Mouse (Mus musculus) neutrophil, adult 5-6 weeks (primary cell): Measurements from ENCODE around the gene Car15. TPM values are rescaled to one million over a fixed set of nuclear protein-coding genes. Genes with fewer than 3 reads are reported as not detected.

Experiments used
- ATAC-seq: fragments of 151-379, 151-347 bp; 2 replicates; pipeline ENCODE4 v1.8.0; 2017; ENCODE audit warnings: mild to moderate bottlenecking, moderate TSS enrichment; ENCODE audit not compliant: insufficient number of reproducible peaks, poor library complexity, low FRiP score, severe bottlenecking; ENCODE audit errors: extremely low read depth
- total RNA-seq: library from RNA; stranded (forward); fragments of 200-1000 nt; gene quantifications from 2 replicates; pipeline ENCODE4 v1.2.3, GENCODE M21; 2017

The Car15 gene
- total RNA-seq, 1 experiment from 2014 or later, result 8.8 TPM

GRCm38 (mm10) chr16:17804449-17804912 lies 33.7 kb downstream of the Car15 start:
- ATAC-seq, result no peak

- ATAC-seq, result no peak
These were observed 34.3 kb downstream of the Car15 start for GRCm38 (mm10) chr16:17803675-17804448.

- no peak for ATAC-seq
These were observed 35.1 kb downstream of the Car15 start for GRCm38 (mm10) chr16:17802839-17803674.

DNA sequence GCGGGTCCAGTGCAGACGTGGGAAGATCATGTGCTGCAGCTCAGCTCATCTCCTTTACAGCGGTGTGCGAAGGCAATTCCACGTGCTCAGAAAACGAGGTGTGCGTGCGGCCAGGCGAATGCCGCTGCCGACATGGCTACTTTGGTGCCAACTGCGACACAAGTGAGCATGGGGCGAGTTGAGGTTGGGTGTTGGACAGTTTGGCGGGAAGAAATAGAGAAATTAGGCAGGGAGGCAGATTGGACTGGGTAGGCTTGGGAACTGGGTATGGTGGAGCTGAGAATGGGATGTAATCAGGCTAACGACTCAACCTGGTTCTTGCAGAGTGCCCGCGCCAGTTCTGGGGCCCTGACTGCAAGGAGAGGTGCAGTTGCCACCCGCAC lies 35.7 kb downstream of the Car15 start:
- ATAC-seq, result no peak

DNA sequence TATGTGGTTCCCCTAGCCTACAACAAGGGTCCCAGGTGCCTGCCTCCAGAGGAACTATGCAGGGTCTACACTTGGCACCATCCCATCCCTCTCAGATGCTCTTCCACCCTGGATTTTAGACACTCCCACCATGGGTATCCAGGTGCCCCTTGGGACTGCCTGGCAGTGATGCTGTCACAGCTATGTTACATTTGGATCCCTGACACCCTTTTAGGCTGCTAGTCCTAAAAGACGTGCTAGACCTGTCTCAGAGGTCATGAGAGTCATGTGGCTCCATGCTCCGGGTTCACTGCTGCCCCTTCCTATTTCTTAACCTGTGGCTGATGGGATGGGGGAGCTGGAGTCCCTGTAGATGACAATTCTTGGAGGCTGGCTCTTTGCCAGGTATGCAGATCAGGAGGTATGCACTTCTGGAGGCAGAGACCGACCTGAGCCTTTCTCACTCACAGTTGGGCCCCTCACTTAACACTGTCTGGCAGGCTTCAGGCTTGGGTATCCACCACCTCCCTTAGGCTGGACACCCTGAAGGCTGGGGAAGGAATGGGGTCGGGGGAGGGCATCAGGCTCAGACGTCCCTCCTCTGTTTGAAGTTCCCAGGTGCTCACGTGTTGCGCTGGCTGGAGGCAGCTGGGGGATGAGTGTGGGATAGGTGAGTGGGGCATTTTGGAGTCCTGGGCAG lies 36.2 kb downstream of the Car15 start:
- no peak for ATAC-seq

- no peak for ATAC-seq
These were observed 38.6 kb downstream of the Car15 start for GRCm38 (mm10) chr16:17799584-17799983.

- no peak for ATAC-seq
These were observed 39.6 kb downstream of the Car15 start for GRCm38 (mm10) chr16:17798321-17799180.

DNA sequence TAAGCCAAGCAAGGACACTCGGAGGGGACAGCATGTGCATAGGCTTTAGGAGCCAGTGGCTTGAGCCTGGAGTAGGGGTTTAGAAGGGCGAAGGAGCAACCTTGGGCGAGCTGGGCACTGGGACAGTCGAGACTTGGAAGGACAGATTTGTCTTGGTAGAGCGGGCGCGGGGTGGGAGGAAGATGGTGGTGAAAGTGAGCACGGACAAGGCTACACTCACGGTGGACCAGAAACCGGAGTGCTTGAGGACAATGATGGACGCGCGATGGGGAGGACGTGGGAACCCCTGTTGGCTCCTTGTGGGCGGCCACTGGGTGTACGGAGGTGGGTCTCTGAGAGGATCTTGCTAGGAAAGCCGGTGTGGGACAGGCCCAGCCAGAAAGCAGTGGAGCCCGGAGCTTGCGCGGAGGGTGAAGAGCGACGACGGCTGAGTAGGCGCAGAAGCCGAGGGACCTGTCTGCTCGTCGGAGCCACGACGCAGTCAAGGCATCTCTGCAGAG lies 40.3 kb downstream of the Car15 start:
- ATAC-seq, result no peak

GRCm38 (mm10) chr16:17796971-17797811 lies 41.0 kb downstream of the Car15 start, which contains the start of gene Scarf2:
Gene Scarf2, plus strand, starts transcription at chr16:17797282.
- no peak for ATAC-seq

DNA sequence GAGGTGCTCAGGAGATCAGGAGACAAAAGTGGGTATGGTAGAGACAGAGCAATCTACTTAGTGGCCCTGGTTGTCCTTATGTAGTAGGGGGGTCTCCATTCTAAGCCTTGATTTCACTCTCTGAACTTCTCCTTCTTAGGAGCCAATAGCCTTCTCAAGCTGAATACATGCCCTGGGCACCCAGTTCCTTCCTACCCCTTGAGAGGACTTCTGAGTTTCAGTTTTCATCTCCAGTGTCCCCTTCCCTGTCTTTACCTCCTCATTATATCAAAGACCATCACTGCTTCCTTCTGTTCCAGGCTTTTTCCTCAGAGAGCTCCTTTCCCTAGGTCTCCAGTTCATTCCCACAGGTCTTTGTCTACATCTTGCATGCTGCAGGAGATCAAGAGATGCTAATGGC lies 41.6 kb downstream of the Car15 start:
- ATAC-seq, result no peak

DNA sequence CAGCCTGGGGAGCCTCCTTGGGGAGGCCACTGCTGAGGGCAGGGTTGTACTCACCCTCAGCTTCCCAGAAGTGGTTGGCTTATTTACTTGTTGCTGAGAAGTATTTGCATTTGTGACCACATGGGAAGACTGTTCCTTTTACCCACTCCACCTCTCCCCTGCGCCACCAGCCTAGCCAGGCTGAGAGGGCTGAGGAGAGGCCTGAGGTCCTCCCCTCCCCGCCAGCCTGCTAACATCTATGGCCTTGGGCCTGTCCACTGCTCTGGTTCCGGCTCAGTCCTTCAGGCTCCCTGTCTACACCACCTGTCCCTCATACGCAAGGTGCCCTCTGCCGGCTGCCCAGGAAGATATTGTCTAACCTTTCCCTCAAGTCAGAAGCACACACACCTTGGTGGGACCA lies 42.5 kb downstream of the Car15 start:
- no peak for ATAC-seq

DNA sequence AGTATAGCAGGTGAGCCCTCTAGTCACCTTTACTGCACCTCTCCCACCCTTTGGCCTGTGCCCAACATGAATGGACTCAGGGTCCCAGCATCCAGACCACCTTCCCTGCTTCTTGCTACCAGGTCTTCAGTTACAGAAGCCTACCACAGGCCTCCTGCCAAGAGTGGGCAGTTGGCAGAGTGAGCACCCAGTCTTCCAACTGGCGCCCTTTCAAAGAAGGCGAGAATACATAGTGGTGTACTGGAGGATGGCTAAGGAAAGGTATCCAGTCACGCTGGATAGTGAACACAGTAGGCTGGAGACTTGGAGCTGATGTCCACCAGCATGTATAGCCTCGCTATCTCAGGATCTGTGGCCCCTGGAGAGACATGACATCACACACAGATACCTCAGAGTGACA lies 44.1 kb downstream of the Car15 start:
- ATAC-seq, result no peak

DNA sequence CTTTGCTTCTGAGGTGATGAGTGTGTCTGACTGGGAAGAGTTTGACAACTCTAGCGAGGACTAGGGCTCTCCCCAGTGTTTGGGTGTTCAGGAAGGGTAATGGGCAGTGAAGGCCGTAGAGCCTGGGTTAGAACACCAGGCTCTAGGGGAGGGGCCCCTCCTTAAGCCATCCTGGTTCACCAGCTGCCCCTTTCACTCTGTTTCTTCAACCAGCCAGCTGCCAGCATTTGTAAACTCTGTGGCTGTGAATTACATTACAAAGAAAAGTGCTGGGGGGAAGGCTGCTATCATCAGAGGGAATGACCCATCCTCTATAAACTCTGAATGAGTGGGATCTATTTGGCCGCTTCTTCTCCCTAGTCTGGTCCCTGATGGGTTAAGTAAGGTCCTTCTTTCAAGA lies 45.4 kb downstream of the Car15 start:
- no peak for ATAC-seq

GRCm38 (mm10) chr16:17785337-17785736 lies 52.8 kb downstream of the Car15 start:
- ATAC-seq, result no peak
